Mouse (Mus musculus) midbrain, embryonic 14.5 days (tissue): ENCODE data around the gene Pde4d. TPM values are rescaled to one million over a fixed set of nuclear protein-coding genes. Genes with fewer than 3 reads are reported as not detected.

Experiments used
- ATAC-seq: fragments of 200-750 bp; cut with Nextera tagmentation; 2 replicates; pipeline ENCODE4 v1.8.0; 2017; ENCODE audit warnings: moderate number of reproducible peaks, moderate library complexity; ENCODE audit not compliant: low FRiP score, low TSS enrichment
- DNase-seq: peaks from one replicate; pipeline ENCODE4 v3.0.0-alpha.2; 2015
- H3K27ac ChIP-seq: fragments of 300-500 bp; sonication (generic); replicated peaks from 2 replicates; pipeline ENCODE4 v1.5.1; 2014; ENCODE audit warnings: mild to moderate bottlenecking, low read depth, low read length, moderate library complexity
- H3K27me3 ChIP-seq: fragments of 300-500 bp; sonication (generic); 2 replicates; pipeline ENCODE4 v1.6.1; 2014; ENCODE audit warnings: low read length, control low read depth, mixed read lengths; ENCODE audit not compliant: control insufficient read depth, insufficient read depth
- H3K36me3 ChIP-seq: fragments of 300-500 bp; sonication (generic); 2 replicates; pipeline ENCODE4 v1.6.1; 2014; ENCODE audit warnings: low read length, control low read depth; ENCODE audit not compliant: control insufficient read depth, insufficient read depth
- H3K4me1 ChIP-seq: fragments of 300-500 bp; sonication (generic); 2 replicates; pipeline ENCODE4 v1.6.1; 2014; ENCODE audit warnings: mild to moderate bottlenecking, antibody characterized with exemption, low read length, control low read depth; ENCODE audit not compliant: control insufficient read depth, insufficient read depth
- H3K4me2 ChIP-seq: fragments of 300-500 bp; sonication (generic); 2 replicates; pipeline ENCODE4 v1.6.1; 2014; ENCODE audit warnings: mild to moderate bottlenecking, low read length, moderate library complexity
- H3K4me3 ChIP-seq: fragments of 300-500 bp; sonication (generic); replicated peaks from 2 replicates; pipeline ENCODE4 v1.5.1; 2014; ENCODE audit warnings: low read depth, low read length
- H3K9ac ChIP-seq: fragments of 300-500 bp; sonication (generic); replicated peaks from 2 replicates; pipeline ENCODE4 v1.6.1; 2014; ENCODE audit warnings: mild to moderate bottlenecking, low read length, moderate library complexity
- H3K9me3 ChIP-seq: fragments of 300-500 bp; sonication (generic); 2 replicates; pipeline ENCODE4 v1.6.1; 2016; ENCODE audit warnings: low read length, control low read depth, mixed read lengths; ENCODE audit not compliant: control insufficient read depth
- WGBS: fragments of 180-500 bp; shearing (Covaris S2); extraction: QIAGEN DNeasy Blood & Tissue Kit; methylation state at CpG from one replicate; pipeline ENCODE4 v1.1.7; 2014; 5-methylcytosine and 5-hydroxymethylcytosine counted together
- polyA plus RNA-seq: library from polyadenylated mRNA; unstranded; fragments of >200 nt; fragmentation: Nextera tagmentation; extraction: Ambion mirVana; gene quantifications from 2 replicates; pipeline ENCODE4 v1.2.1, GENCODE M21; 2014

The Pde4d gene
- polyA plus RNA-seq, 1 experiment from 2014 or later: 27.1 TPM

DNA sequence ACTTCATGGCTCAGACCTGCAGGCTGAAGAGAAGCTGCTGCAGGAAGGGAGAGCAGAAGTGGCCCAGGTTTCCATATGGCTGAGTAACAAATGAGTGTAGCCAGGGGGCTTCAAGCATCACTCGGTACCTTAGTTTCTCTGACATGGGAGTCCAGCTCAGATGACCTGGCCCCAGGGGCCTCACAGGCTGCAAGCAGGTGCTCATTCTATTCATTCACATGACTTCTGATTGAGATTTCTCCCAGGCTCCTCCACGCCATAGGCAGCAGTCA is 719.5 kb downstream of the Pde4d start:
- H3K36me3 ChIP-seq: no peaks in the 10 kb centered on the region
- H3K4me3 ChIP-seq: no peak overlapping the region
- no peaks in the 10 kb centered on the region for H3K4me1 ChIP-seq
- H3K9me3 ChIP-seq: no peaks in the 10 kb centered on the region
- no peaks in the 10 kb centered on the region for H3K27me3 ChIP-seq
- ATAC-seq: no peak
- DNase-seq: no peak
- WGBS: 31% methylated on average over 2 of the region's 2 CpGs
- no peak overlapping the region; the same call in 1 of the 2 replicates for H3K27ac ChIP-seq
- no peak overlapping the region for H3K4me2 ChIP-seq
- no peak overlapping the region for H3K9ac ChIP-seq

DNA sequence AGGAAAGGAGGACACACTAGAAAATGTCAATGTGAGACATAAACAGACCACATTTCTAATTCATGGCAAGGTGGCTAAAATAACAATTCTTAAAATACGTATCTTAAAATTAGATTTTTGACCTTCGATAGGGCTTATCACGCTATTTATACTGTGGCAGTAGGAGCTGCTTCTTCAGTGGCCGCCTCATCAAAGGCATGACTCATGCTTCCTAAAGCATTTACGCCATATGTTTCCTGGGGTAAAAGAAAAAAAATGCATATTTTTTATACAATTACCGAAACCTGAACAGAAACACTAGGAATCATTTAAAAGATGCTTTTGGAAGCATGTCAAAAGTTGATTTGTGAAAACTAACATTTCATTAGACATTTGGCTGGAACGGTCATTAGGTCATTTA is 721.9 kb downstream of the Pde4d start:
- no peak overlapping the region for H3K4me2 ChIP-seq
- no peak overlapping the region for H3K27ac ChIP-seq
- no peaks in the 10 kb centered on the region for H3K27me3 ChIP-seq
- DNase-seq (no peak), ATAC-seq (no peak)
- no peaks in the 10 kb centered on the region for H3K9me3 ChIP-seq
- H3K9ac ChIP-seq: no peak overlapping the region
- no peak overlapping the region for H3K4me3 ChIP-seq
- H3K36me3 ChIP-seq: no peaks in the 10 kb centered on the region
- 93% methylated on average over 7 of the region's 7 CpGs for WGBS
- H3K4me1 ChIP-seq: no peaks in the 10 kb centered on the region

DNA sequence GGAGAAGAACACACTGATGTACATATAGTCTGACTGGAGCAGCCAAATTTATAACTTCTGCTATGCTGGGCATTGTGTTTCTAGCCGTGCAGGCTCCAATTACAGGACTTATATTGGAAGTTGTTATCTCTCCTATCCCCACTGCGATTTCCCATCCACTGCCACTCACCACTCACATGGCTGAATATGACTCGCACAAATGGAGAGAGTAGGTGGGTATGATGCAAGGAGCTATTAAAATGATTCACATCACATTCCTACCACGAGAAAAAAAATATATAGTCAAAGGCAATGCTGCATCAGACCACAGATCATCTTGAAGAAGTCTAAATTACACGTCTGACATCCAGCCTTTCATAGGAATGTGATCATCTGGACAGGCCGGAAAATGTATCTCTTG is 725.5 kb downstream of the Pde4d start:
- Histone ChIP-seq H3K4me3 (no peak overlapping the region), H3K9me3 (no peaks in the 10 kb centered on the region), H3K4me2 (no peak overlapping the region), H3K36me3 (no peaks in the 10 kb centered on the region), H3K27me3 (no peaks in the 10 kb centered on the region), H3K4me1 (no peaks in the 10 kb centered on the region), H3K27ac (no peak overlapping the region), H3K9ac (no peak overlapping the region)
- 87% methylated on average over 6 of the region's 6 CpGs for WGBS
- no peak for ATAC-seq
- DNase-seq: no peak

DNA sequence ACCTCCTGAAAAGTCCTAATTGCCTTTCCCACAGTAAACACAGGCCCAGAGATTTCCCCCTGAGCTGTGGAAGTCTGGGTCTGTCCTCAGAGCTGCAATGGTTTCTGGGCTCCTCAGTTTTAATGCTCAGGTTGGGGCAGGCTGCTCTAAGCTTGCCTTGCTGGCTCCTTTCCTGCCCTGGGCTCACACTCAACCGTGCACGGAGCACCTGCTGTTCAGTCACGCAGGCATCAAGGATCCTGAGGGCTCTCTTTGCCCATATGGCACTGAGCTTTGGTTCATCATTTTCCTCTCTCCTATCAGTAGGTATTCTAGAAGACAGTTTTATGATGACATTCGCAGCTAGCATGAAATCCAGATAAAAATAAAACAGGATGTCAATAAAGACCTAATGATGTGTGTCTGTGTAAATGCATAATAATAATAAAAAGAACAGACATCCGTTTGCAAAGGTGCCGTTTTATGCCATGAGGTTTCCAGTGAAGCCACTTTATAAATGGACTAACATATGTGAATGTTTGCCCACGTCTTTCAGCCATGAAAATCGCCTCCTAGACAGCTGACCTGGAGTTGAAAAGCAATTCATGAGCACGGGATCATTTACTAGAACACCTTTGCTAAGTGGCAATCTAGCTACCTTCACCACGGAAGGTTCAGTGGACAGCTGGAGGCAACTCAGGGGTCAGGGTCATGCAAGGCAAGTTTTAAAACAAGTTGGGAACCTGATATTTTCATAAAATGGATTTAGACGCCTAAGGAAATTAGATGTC is 726.3 kb downstream of the Pde4d start:
- DNase-seq: no peak
- no peaks in the 10 kb centered on the region for H3K36me3 ChIP-seq
- ATAC-seq: no peak
- H3K9ac ChIP-seq: no peak overlapping the region
- H3K9me3 ChIP-seq: no peaks in the 10 kb centered on the region
- H3K27me3 ChIP-seq: no peaks in the 10 kb centered on the region
- WGBS: 83% methylated on average over 11 of the region's 11 CpGs
- H3K4me2 ChIP-seq: no peak overlapping the region
- no peak overlapping the region for H3K4me3 ChIP-seq
- H3K27ac ChIP-seq: no peak overlapping the region
- no peaks in the 10 kb centered on the region for H3K4me1 ChIP-seq

DNA sequence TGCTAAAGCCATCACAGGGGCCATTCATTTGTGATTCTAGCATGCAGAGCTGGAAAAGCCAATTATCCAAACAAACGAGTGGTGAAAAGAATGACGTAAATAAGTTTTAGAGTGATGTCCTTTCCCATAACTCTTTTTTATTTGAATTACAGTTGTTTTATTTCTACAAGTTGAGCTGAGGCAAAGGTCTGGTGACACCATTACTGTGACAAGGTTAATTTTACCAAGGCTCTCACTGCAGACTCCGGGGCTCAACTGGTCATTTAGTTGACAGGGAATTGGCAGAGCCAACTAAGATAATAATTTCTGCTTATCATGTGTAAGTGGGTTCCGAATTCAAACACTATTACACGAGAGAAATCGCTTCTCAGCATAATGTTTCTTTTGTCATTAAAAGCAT is 731.6 kb downstream of the Pde4d start:
- 72% methylated on average over 6 of the region's 6 CpGs for WGBS
- Histone ChIP-seq H3K27me3 (no peaks in the 10 kb centered on the region), H3K4me2 (no peak overlapping the region), H3K36me3 (no peaks in the 10 kb centered on the region), H3K27ac (no peak overlapping the region), H3K9ac (no peak overlapping the region), H3K4me1 (no peaks in the 10 kb centered on the region), H3K9me3 (no peaks in the 10 kb centered on the region), H3K4me3 (no peak overlapping the region)
- ATAC-seq (no peak), DNase-seq (no peak)

DNA sequence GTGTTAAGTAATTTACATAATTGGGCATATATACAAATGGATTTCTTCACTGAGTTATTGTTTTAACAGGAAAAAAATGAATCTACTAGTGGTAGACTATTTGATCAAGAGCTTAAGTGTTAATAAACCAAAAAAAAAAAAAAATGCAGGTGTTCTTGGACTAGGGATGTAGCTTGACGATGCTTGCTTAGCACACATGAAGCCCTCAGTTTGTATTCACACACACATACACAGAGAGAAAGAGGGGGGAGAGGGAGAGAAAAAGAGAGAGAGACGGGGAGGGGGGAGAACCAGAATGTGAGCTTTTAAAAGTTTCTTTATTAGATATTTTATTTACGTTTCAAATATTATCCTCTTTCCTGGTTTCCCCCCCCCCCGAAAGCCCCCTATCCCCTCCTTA is 740.9 kb downstream of the Pde4d start:
- H3K4me3 ChIP-seq: no peak overlapping the region
- DNase-seq (no peak), ATAC-seq (no peak)
- H3K4me1 ChIP-seq: no peaks in the 10 kb centered on the region
- no peaks in the 10 kb centered on the region for H3K27me3 ChIP-seq
- WGBS: 86% methylated on average over 4 of the region's 4 CpGs
- H3K9ac ChIP-seq: no peak overlapping the region
- H3K9me3 ChIP-seq: no peaks in the 10 kb centered on the region
- H3K27ac ChIP-seq: no peak overlapping the region
- no peak overlapping the region for H3K4me2 ChIP-seq
- H3K36me3 ChIP-seq: no peaks in the 10 kb centered on the region

DNA sequence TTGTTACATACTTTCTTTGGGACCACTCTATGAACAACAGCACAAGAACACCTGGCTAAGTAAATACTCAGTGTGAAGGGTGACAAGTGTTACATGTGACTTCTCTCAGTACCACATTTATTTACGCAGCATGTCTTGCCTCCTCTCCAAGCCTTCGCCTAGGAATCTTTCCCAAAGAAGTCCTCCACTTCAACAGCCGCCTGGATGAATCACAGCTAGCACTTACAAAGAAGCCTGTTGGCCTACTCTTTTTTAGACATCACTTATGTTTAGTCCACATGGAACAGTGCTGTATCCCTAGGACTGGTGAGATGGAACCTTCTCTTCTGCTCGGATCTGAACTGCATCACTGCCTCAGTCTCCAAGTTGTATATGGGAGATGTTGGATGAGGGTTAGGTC is 741.4 kb downstream of the Pde4d start:
- H3K4me1 ChIP-seq: no peaks in the 10 kb centered on the region
- H3K9ac ChIP-seq: no peak overlapping the region
- no peak overlapping the region for H3K4me2 ChIP-seq
- DNase-seq (no peak), ATAC-seq (no peak)
- no peak overlapping the region for H3K27ac ChIP-seq
- 90% methylated on average over 4 of the region's 4 CpGs for WGBS
- H3K36me3 ChIP-seq: no peaks in the 10 kb centered on the region
- no peaks in the 10 kb centered on the region for H3K27me3 ChIP-seq
- H3K4me3 ChIP-seq: no peak overlapping the region
- H3K9me3 ChIP-seq: no peaks in the 10 kb centered on the region

DNA sequence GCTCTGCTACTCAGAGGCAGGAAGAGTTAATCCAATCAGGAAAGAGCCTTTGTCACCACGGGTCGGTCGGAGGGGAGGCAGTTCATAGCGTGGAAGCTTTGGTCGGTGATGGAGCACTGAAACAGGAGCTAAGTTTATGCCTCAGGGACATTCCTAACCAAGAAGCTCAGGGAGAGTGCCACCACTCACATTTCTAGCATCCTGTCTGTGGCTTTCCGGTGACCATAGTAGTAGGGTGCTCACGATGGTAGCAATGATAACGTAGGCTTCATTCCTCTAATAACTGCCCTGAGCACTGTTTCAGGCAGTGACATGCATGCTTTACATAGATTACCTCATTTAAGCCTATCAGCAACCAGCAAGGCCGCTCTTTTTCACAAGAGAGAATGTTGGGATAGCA is 755.8 kb downstream of the Pde4d start:
- H3K36me3 ChIP-seq: no peaks in the 10 kb centered on the region
- H3K4me2 ChIP-seq: no peak overlapping the region
- 52% methylated on average over 9 of the region's 9 CpGs for WGBS
- H3K27me3 ChIP-seq: no peaks in the 10 kb centered on the region
- no peak for ATAC-seq
- H3K27ac ChIP-seq: no peak overlapping the region
- H3K4me1 ChIP-seq: no peaks in the 10 kb centered on the region
- H3K4me3 ChIP-seq: no peak overlapping the region
- no peak overlapping the region for H3K9ac ChIP-seq
- no peaks in the 10 kb centered on the region for H3K9me3 ChIP-seq
- DNase-seq: no peak

DNA sequence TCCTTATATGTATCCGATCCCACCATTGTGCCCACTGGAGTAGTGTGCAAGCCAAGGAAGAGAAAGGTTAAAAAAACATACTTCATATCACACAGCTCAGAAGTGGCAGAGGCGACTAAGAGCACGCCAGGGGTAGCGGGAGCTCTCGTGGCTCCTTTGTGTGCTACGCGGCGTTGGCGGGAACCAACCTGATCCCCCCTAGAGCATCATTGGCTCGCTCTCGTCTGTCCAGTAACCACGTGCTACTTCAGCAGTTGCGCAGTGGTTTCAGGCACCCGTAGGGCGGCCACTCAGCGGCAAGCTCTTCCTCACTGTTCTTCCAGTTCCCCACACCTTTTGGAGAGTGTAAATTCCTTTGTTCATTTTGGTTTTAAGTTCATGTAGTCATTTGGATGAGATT is 758.9 kb downstream of the Pde4d start:
- H3K4me1 ChIP-seq: no peaks in the 10 kb centered on the region
- no peak overlapping the region for H3K9ac ChIP-seq
- H3K9me3 ChIP-seq: no peaks in the 10 kb centered on the region
- 95% methylated on average over 16 of the region's 16 CpGs for WGBS
- H3K27ac ChIP-seq: no peak overlapping the region
- H3K36me3 ChIP-seq: no peaks in the 10 kb centered on the region
- no peaks in the 10 kb centered on the region for H3K27me3 ChIP-seq
- no peak overlapping the region for H3K4me3 ChIP-seq
- ATAC-seq (no peak), DNase-seq (no peak)
- H3K4me2 ChIP-seq: no peak overlapping the region
